Mouse (Mus musculus) heart, postnatal 0 days (tissue): ENCODE results near the gene Fibp.

Source experiments
- CTCF ChIP-seq: IDR thresholded peaks from 2 replicates; pipeline ENCODE4 v1.5.1; 2016; ENCODE audit warnings: antibody characterized with exemption, control low read depth, low read depth
- EP300 ChIP-seq: IDR thresholded peaks from 2 replicates; pipeline ENCODE4 v1.6.1; 2016; ENCODE audit warnings: antibody characterized with exemption, low read depth

DNA sequence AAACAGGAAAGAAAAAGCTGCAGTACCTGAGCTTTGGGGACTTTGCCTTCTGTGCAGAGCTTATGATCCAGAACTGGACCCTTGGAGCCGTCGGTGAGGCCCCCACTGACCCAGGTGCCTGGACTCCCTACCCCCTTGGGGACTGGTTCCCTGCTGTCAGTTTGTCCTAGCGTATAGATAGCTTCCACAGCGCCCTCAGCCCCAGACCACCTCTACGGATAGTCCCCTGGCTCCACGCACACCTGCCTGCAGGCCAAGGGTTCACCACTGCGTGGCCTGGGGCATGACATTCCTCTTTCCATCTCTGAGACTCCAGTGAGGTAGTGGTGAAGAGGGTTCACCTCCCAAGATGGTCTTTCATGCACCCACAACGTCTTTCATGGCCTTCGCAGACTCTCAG, 2.8 kb downstream of the Fibp start:
- TF ChIP-seq CTCF (no peak), EP300 (no peak)
